Mouse (Mus musculus) embryo, embryonic 10 days (tissue): ENCODE measurements around the gene Ubash3b.
A peak's percentile ranks its signal among the peaks of the same experiment; 100 is the strongest.

Source experiments
- DNase-seq: peaks from one replicate; pipeline ENCODE4 v3.0.0-alpha.2; 2015; ENCODE audit warnings: low spot score

Gene Ubash3b

DNA sequence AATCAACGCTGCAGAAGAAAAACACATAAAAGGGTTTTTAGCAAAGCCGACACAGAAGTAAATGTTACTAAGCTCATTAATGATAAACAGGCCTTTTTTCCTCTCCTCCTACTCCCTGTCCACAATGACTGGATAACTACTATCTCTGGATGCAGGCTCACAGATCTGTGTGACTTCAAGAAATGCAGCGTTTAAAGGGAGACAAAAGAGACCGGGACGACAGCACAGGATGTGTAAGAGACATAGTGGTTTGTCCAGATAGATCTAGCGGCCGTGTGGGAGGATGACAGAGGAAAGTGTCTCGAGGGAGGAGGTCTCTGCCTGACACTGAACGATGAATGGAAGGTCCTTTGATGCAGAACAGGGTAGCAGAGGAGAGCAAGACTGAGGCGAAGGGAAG lies 5.4 kb upstream of the Ubash3b start:
- peak; percentile 34 for DNase-seq

GRCm38 (mm10) chr9:41162363-41162762 lies 866 bp upstream of the Ubash3b start:
- no peak for DNase-seq

DNA sequence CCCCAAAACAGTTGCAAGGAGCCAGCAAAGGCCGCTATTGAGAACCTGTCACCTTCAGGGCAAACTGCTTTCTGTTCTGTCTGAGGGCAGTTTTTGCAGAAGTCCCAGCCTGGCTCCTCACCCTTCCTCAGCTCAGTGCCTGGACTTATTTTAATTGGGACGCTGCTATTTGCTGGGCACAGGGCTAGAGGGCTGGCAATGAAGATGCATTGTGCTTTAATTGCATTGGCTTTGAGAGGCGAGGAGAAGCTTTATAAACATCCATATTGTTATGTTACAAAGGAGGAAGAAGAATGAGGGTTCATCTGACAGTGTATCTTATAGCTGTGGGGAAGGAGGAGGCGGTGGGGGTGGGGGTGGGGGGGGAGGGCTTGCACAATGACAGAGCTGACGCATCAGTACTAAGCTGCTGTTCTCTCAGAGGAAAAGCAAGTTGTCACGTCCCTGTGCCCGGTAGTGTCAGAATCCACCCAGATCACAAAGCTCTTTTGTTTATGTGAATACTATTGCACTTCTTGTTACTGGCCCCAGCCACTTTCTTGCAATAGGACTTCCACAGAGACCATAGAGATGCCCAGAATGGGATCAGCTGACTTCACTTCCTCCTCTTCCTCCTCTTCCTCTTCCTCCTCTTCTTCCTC lies 841 bp downstream of the Ubash3b start:
- no peak for DNase-seq

- no peak for DNase-seq
These were observed 2.3 kb downstream of the Ubash3b start for GRCm38 (mm10) chr9:41159223-41159622.

DNA sequence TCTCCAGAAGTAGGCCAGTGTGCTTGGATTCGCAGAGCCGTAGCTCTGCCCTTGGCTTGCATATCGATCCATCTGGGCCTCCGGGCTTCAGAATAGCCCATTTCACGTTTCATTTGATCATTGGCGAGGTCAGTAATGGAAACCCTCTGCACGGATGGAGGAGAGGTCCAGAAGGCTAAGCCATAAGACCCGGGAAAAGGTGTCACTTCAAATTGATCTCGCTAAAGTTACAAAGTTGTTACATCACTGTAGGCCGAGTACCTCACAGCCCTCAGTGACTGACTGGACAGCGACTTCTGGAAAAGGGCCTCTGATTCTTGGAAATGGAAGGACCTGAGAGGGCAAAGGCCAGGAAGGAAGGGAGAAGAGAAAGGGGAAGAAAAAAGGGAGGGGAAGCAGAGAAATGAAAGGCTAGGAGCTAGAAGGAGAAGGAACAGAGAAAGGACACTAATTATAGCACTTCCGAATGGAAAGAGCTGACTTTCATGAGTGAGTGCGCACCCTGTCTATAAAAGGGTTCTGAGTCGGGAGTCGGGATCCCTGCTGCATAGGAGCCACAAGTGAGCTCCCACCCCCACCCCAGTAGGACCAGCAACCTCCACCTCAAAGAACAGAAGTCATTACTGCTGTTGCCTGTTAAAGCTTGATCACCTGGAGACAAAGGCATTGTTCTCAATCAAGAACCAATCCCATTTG lies 3.5 kb downstream of the Ubash3b start:
- no peak for DNase-seq

GRCm38 (mm10) chr9:41157020-41157871 lies 4.3 kb downstream of the Ubash3b start:
- DNase-seq: peak; percentile 73

GRCm38 (mm10) chr9:41156720-41157019 lies 4.8 kb downstream of the Ubash3b start:
- DNase-seq: peak; percentile 29

- no peak for DNase-seq
These were observed 5.3 kb downstream of the Ubash3b start for GRCm38 (mm10) chr9:41156006-41156719.

GRCm38 (mm10) chr9:41153979-41154378 lies 7.5 kb downstream of the Ubash3b start:
- DNase-seq: no peak

GRCm38 (mm10) chr9:41153050-41153449 lies 8.4 kb downstream of the Ubash3b start:
- peak; percentile 29 for DNase-seq

GRCm38 (mm10) chr9:41151491-41151890 lies 10.0 kb downstream of the Ubash3b start:
- no peak for DNase-seq

- DNase-seq: no peak
These were observed 11.6 kb downstream of the Ubash3b start for GRCm38 (mm10) chr9:41149896-41150295.

DNA sequence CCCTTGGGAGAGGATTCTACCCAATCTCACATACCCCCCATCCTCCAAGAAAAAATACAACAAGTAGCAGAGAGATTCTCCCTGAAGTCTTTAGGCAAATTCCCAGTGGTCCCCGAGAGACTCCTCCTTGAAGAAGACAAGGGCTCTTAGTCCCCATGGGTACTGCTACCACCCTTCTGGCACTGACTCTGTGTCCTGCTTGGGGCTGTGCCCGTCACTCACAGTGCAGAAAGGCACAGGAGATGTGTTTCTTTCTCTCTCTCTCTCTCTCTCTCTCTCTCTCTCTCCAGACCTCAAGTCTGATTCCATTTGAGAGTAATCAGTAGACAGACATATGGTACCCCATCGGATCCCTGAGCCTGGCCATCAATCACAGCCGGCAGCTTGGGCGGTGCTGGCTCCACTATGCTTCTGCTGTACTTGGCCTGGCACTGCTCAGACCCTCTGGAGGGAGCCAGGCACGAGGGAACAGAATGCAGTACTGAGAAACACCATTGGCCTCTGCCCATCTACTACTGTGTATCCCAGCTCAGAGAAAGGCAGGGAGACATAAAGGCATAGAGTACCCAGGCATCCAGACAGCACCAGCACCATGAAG lies 12.3 kb downstream of the Ubash3b start:
- no peak for DNase-seq

GRCm38 (mm10) chr9:41148600-41148999 lies 12.9 kb downstream of the Ubash3b start:
- no peak for DNase-seq

DNA sequence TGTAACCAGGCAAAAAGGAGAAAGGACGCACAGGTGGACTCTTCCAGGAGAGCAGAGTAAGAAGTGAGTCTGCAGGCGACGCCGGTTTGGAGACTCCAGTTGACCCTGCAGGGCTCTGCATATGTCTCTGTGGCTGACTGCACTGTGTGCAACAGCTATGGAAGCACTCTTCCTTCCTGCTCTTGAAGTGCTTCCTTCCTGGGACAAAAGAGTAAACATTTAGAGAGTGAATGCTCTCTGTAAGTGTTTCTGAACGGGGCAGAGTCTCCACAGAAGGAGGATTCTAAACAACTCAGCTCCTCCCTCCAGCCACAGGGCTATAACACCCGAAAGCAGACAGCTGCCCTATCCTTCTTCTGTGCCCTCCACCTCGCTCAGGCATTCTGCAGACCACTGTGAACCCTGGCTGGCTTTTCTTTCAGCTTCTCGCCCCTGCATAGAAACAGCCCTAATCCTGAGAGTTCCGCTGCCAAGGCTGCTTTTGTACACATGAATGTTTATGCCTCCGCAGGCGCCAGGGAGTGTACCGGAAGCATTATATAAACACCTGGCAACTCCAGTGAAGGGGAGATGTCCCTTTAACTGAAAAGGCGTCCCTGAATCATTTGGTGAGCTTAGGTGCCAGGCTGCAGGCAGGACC lies 14.2 kb downstream of the Ubash3b start:
- no peak for DNase-seq

GRCm38 (mm10) chr9:41143825-41144224 lies 17.7 kb downstream of the Ubash3b start:
- no peak for DNase-seq

DNA sequence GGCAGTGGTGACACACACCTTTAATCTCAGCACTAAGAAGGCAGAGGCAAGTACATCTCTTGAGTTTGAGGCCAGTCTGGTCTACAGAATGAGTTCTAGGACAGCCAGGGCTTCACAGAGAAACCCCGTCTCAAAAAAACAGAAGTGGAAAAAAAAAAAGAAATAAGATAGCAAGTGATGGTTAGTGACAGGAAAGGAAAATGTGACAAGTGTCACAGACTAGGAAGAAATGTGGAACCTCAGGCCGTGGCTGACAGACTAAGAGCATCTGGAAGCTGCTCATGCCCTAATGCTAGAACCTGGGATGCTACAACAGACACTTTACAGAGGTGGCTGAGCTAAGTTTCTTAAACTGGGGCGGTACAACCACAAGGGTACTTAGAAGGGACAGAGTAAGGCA lies 18.4 kb downstream of the Ubash3b start:
- DNase-seq: no peak

DNA sequence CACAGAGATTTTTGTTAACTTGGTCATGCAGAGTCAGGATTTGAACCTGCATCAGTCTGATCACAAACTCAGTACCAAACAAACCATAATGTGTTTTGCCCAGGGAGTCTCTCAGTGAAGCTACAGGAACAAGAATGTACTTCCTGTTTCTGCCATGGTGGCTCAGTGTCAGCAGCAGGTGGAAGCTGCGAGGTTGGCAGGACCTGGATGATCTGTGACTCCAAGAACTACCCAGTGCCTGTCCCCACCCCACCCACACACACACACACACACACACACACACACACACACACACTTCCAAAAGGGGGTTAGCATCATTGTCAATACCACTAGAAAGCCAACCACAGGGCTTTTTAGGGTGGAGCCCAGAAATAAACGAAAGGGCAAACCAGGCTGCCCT lies 20.5 kb downstream of the Ubash3b start:
- DNase-seq: no peak

DNA sequence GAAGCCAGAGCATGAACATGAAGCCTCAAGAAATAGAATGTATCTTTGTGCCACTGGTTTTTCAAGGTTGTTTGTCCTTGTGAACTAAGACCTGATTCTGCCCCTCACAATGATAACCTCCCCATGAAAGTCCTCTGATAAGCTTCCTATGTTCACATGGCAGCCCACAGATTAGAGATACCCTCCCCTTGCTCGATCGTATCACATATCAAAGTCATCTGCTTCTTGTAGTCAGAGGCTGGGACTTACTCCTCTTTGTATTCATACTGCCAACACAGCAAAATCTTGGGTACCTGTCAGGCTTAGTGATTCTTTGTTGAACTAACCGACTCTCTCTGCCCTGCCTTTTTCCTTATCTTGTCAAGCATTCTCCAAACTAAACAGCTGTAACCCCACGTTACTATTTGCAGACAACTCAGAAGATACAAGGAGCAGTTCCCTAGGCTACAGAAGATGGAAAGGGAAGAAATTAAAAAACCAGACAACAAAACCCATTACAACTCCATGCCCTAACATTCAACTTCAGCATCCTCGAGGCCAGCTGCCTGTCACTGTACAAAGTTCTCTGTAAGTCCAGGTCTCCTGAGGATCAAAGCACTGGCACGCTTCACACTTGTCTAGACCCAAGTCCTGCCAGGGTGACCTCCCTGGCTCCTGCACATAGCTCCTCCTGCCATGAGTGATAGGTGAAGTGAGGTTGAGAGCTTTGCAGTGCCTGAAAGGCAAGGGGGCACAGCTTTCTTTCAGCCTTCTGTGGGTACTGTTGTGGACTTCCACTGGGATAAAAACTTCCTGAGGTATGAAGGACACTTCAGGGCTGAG lies 22.3 kb downstream of the Ubash3b start:
- DNase-seq: no peak

DNA sequence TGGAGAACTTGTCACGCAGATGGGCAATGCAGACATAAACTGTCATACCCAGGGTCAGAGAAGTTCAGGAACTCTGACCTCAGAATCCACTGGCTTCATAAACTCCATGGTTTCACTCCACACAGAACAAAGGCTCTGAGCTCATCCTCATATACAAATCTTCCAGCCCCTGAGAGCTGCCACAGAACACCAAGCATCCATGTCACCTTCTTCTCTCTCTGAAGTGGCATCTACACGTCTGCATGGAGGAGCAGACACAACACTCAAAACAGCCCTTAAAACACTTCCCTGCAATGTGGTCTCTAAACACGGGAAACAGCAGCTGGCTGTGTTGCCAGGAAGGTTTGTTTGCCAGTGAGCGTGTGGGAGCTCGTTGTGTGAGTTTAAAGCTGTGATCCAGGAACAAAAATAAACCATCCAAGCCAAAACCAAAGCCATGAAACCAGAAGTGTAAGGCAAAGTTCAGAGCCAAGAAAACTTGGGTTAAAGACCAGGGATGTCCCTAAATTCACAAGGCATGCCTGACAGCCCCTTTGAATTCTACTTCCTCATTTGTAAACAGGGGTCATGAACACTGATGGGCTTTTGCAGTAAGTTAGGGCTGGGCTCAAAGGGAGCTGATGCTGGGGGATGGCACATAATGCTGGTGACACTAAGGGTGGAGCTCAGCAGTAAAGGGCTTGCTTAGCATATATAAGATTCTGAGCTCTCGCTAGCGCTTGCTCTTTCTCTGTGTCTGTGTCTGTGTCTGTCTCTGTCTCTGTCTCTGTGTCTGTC lies 24.6 kb downstream of the Ubash3b start:
- no peak for DNase-seq
